Mouse (Mus musculus): ENCODE results near the gene Psmd7. TPM values are rescaled to one million over a fixed set of nuclear protein-coding genes. Genes with fewer than 3 reads are reported as not detected.

Gene Psmd7
- polyA plus RNA-seq, 1 experiment from 2014 or later, result 268 TPM

DNA sequence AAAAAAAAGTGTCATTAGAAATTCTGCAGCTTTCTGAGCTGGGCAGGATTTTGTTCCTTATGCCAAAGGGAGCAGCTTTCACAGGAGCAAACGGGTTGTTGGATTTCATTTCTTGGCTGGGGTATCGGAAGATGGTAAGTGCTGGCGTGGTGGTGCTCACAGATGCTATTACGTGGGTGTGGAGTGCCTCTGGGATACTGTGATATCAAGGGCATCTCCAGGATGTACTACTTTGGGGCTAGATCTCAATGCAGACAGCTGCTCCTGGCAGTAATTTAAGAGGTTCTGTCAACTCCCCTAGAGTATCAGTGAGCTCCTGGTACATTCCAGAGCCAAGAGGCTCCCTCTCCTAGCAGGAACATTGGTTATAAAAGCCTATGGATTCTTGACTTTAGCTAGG, 42.1 kb downstream of the Psmd7 start:
- ATAC-seq, result no peak
- Histone ChIP-seq H3K4me2 (no peak overlapping the region), H3K4me1 (peaks cover 6% of the 10 kb centered on the region), H3K27me3 (no peaks in the 10 kb centered on the region), H3K36me3 (ENCODE audit: poor library complexity, severe bottlenecking) (peaks cover 60% of the 10 kb centered on the region), H3K9me3 (replicated peaks) (no peaks in the 10 kb centered on the region), H3K4me3 (no peak overlapping the region), H3K27ac (no peak overlapping the region), H3K9ac (no peak overlapping the region)
- 92% methylated on average over 4 of the region's 4 CpGs for WGBS

DNA sequence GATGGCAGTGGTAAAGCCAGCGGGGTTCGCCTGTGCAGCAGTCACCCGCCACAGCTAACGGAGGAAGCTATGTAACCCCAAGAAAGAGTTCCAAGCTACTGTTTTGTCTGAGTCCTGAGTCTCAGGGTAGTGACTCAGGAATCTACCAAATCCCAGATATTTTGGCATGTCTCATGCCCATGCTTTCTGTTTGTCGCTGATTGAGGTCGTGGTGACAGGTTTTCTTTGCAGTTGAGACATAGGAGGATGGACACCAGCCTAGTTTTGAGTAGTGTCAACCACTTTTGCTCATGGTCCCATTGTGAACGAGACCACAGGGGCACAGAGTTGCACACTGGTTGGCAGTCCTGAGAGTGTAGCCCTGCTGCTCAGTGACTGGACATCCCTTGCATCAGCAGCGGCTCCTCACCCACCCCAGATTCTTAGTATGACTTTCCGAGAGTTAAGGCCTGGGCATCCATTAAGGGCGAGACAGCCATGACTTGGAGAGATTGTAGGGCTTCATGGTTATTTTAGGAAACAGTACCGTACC, 42.6 kb downstream of the Psmd7 start:
- H3K36me3 ChIP-seq (ENCODE audit: poor library complexity, severe bottlenecking), result peaks cover 60% of the 10 kb centered on the region
- H3K4me2 ChIP-seq, result no peak overlapping the region
- H3K9me3 ChIP-seq (replicated peaks), result no peaks in the 10 kb centered on the region
- no peak overlapping the region for H3K4me3 ChIP-seq
- no peak overlapping the region for H3K27ac ChIP-seq
- no peaks in the 10 kb centered on the region for H3K27me3 ChIP-seq
- H3K9ac ChIP-seq, result no peak overlapping the region
- H3K4me1 ChIP-seq, result peaks cover 6% of the 10 kb centered on the region
- no peak for ATAC-seq
- 94% methylated on average over 11 of the region's 11 CpGs for WGBS

DNA sequence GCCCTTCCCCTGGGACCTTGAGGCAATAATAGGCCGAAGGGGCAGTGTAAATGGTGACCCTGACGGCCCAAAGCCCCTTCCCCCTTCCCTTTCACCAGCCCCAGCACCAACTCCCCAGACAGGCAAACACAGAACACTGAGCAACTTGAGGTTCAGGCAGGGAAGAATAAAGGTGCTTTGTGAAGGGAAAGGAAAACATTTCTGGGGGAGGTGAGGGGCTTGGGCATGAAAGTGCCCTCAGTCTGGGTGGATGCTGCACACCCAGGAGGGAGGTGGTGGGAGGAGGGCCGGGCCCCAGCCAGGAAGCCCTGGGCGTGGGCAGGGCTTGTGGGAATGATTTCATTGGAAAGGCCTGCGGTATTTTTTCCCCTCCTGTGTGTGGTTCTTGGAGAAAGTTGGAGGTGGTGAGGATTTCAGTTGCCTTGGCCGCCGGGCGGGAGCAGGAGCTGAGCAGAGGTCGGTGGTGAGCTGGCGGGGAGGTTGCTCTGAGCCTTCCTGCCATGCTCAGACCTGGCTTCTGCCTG, 43.6 kb downstream of the Psmd7 start:
- Histone ChIP-seq H3K4me1 (peaks cover 6% of the 10 kb centered on the region), H3K27ac (no peak overlapping the region; the same call in 1 of the 2 replicates), H3K27me3 (no peaks in the 10 kb centered on the region), H3K4me2 (no peak overlapping the region), H3K4me3 (no peak overlapping the region), H3K9me3 (replicated peaks) (no peaks in the 10 kb centered on the region), H3K9ac (no peak overlapping the region), H3K36me3 (ENCODE audit: poor library complexity, severe bottlenecking) (peaks cover 55% of the 10 kb centered on the region)
- 64% methylated on average over 10 of the region's 10 CpGs for WGBS
- ATAC-seq, result no peak

DNA sequence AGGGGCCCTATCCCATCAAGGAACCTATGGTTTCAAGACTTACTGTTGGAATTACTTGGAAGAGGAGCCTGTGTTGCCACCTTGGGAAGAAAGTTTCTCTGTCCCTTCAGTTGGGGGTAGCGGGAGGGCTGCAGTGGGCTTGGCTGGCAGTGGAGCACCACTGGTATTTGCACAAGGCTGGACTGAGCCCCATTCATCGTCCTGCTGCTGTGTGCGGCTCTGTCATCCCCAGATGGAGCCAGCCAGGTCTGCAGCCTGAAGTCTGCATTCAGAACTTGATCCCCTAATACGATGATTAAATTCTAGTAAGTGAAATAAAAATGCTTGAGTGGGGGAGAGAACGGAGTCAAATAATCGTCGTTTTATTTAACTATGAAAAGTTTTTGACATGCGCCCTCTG, 44.1 kb downstream of the Psmd7 start:
- Histone ChIP-seq H3K4me2 (no peak overlapping the region), H3K27ac (no peak overlapping the region), H3K36me3 (ENCODE audit: poor library complexity, severe bottlenecking) (peaks cover 52% of the 10 kb centered on the region), H3K4me1 (peaks cover 6% of the 10 kb centered on the region), H3K27me3 (no peaks in the 10 kb centered on the region), H3K9ac (no peak overlapping the region), H3K9me3 (replicated peaks) (no peaks in the 10 kb centered on the region), H3K4me3 (no peak overlapping the region)
- WGBS, result 85% methylated on average over 8 of the region's 8 CpGs
- ATAC-seq, result no peak

DNA sequence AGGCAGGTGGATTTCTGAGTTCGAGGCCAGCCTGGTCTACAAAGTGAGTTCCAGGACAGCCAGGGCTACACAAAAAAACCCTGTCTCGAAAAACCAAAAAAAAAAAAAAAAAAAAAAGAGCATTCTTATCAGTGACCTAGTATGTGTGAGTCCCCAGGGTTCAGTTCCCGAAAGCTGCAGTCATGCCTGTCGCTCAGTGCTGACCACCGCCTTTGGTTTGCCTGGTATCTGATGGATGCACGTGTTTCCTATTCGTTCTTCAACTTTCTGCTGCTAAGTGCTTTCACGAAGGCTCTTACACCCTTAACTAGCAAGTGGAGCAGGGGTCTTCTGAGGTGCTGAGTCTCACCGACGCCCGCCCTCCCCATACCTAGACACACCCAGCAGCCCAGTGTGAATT, 44.5 kb downstream of the Psmd7 start:
- H3K27me3 ChIP-seq, result no peaks in the 10 kb centered on the region
- H3K36me3 ChIP-seq (ENCODE audit: poor library complexity, severe bottlenecking), result peaks cover 49% of the 10 kb centered on the region
- H3K27ac ChIP-seq, result no peak overlapping the region
- no peak overlapping the region for H3K4me3 ChIP-seq
- peaks cover 6% of the 10 kb centered on the region for H3K4me1 ChIP-seq
- no peak overlapping the region for H3K4me2 ChIP-seq
- 91% methylated on average over 11 of the region's 11 CpGs for WGBS
- no peaks in the 10 kb centered on the region for H3K9me3 ChIP-seq (replicated peaks)
- H3K9ac ChIP-seq, result no peak overlapping the region
- ATAC-seq, result no peak

DNA sequence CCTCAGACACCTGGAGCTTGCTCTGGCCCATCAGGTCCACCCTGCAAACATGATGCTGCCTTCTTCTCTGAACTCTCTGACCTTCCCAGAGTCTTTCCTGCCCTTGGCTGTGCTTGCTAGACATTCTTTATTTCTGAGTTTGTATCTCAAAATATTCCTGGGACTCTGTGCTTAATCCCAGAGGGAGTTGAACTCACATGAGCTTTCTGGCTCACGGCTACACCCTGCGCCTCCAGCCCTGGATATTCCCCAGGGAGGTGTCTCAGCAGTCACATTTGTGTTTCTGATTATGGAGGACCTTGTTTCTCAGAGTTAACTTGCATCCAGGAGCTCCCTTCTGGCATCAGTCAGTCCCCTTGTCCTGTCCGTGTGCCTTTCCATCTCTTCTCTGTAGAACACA, 46.1 kb downstream of the Psmd7 start:
- Histone ChIP-seq H3K4me2 (no peak overlapping the region), H3K36me3 (ENCODE audit: poor library complexity, severe bottlenecking) (peaks cover 53% of the 10 kb centered on the region), H3K9ac (no peak overlapping the region), H3K9me3 (replicated peaks) (no peaks in the 10 kb centered on the region), H3K4me1 (peaks cover 6% of the 10 kb centered on the region), H3K27ac (no peak overlapping the region), H3K27me3 (no peaks in the 10 kb centered on the region), H3K4me3 (no peak overlapping the region)
- no peak for ATAC-seq
- 84% methylated on average over 3 of the region's 3 CpGs for WGBS

DNA sequence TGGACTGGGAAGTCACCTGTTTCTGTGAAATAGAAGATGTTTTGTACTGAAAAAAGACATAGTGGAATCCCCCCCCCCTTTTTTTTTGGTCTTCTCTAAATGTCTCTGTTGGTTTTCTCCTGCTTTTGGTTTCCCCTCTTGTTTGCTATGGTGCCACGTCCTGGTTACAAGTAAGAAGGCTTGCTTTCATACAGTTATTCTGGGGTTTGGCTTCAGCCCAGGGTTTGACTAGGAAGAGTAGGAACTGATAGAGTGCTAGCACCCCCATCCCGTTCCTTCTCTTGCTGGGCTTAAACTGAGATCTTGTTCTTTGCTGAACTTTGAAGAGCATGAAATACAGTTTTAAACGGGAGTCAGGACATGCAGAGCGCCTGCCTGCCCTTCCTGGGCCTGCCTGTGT, 46.9 kb downstream of the Psmd7 start:
- no peak for ATAC-seq
- Histone ChIP-seq H3K4me3 (no peak overlapping the region), H3K27ac (no peak overlapping the region), H3K4me1 (peaks cover 6% of the 10 kb centered on the region), H3K4me2 (no peak overlapping the region), H3K9me3 (replicated peaks) (no peaks in the 10 kb centered on the region), H3K27me3 (no peaks in the 10 kb centered on the region), H3K9ac (no peak overlapping the region), H3K36me3 (ENCODE audit: poor library complexity, severe bottlenecking) (peaks cover 45% of the 10 kb centered on the region)
- 86% methylated on average over 4 of the region's 4 CpGs for WGBS

DNA sequence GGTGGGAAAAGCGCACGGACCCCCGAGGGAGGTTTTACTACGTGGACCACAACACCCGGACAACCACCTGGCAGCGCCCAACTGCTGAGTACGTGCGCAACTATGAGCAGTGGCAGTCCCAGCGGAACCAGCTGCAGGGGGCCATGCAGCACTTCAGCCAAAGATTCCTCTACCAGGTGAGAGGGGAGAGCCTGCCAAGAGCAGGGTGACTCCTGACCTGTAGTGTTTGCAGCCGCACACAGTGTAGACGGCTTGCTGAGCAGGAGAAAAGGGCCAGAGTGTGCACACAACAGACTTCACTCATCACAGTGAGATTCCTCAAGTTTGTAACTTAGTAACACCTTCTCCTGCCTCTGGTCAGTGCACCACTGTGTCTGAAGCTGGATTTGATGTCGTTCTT, 47.6 kb downstream of the Psmd7 start:
- Histone ChIP-seq H3K9me3 (replicated peaks) (no peaks in the 10 kb centered on the region), H3K27me3 (no peaks in the 10 kb centered on the region), H3K4me2 (no peak overlapping the region), H3K27ac (no peak overlapping the region), H3K4me3 (no peak overlapping the region), H3K36me3 (ENCODE audit: poor library complexity, severe bottlenecking) (peaks cover 39% of the 10 kb centered on the region), H3K9ac (no peak overlapping the region), H3K4me1 (peaks cover 6% of the 10 kb centered on the region)
- 87% methylated on average over 12 of the region's 12 CpGs for WGBS
- no peak for ATAC-seq

DNA sequence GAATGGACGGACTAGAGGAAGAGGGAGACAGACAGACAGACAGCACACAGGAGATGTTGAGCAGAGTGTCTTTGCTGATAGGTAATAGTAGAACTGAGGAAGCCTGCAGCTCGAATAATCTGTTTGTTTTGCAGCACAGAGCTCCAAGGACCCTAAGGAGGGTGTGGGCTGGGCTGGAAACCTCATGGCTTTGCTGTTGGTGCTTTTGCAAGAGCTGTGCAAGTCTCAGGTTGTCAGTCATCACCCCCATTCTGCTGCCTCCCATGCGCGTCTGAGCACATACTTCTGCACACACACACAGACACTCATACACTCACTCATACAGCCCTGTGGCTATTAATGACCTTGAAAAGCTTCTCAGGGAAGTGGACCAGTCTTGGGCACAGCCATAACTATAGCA, 50.8 kb downstream of the Psmd7 start:
- WGBS, result 88% methylated on average over 4 of the region's 4 CpGs
- Histone ChIP-seq H3K9me3 (replicated peaks) (no peaks in the 10 kb centered on the region), H3K4me3 (no peak overlapping the region), H3K4me2 (no peak overlapping the region), H3K4me1 (no peaks in the 10 kb centered on the region), H3K36me3 (ENCODE audit: poor library complexity, severe bottlenecking) (peaks cover 36% of the 10 kb centered on the region), H3K9ac (no peak overlapping the region), H3K27me3 (no peaks in the 10 kb centered on the region), H3K27ac (no peak overlapping the region)
- ATAC-seq, result no peak

MicroRNAs encoded within 50 kb of the gene (microRNA counts, 519-probe panel; counts per million panel counts)
- microRNA mmu-miR-140, result 4,471 counts per million, percentile 83 among the panel's probes with 10 or more counts

Small RNA genes within 50 kb of the gene (microRNA-seq; reads per million reads assigned to microRNA genes)
- 3,034 reads per million, percentile 86 among the genes with 10 or more reads in this experiment for gene Mir140

Other genes with a start within 250 kb of the Psmd7 start
- 4.1 and 4.5 TPM in 2 replicates for gene Nqo1, start 185.3 kb downstream of the Psmd7 start, polyA plus RNA-seq (2015; fragmentation: Nextera tagmentation; extraction: Ambion mirVana)
- 75.1 and 75.6 TPM in 2 replicates for gene Nob1, start 163.4 kb downstream of the Psmd7 start, polyA plus RNA-seq (2015; fragmentation: Nextera tagmentation; extraction: Ambion mirVana)
- 40.8 and 46.5 TPM in 2 replicates for gene Wwp2, start 152.1 kb downstream of the Psmd7 start, polyA plus RNA-seq (2015; fragmentation: Nextera tagmentation; extraction: Ambion mirVana)

Measured in forebrain, embryonic 13.5 days (tissue).